Mouse (Mus musculus) adipocyte (in vitro differentiated cells): Measurements from ENCODE around the gene Csnk2a1.

Experiments
- DNase-seq: peaks from one replicate; pipeline ENCODE4 v3.0.0-alpha.2; 2016; ENCODE audit warnings: low spot score

The Csnk2a1 gene

GRCm38 (mm10) chr2:152324842-152325241 is 98.2 kb downstream of the Csnk2a1 start:
- no peak for DNase-seq

GRCm38 (mm10) chr2:152326157-152326556 is 99.5 kb downstream of the Csnk2a1 start:
- no peak for DNase-seq

- DNase-seq = no peak
Measured at GRCm38 (mm10) chr2:152326654-152327053, 100.0 kb downstream of the Csnk2a1 start.

- DNase-seq = no peak
Measured at GRCm38 (mm10) chr2:152327980-152328379, 101.3 kb downstream of the Csnk2a1 start.

GRCm38 (mm10) chr2:152330858-152331423 is 104.3 kb downstream of the Csnk2a1 start:
- DNase-seq = no peak
